Mouse (Mus musculus) ovary, adult 18-20 months (tissue): ENCODE results near the gene Abhd2.

Source experiments
- DNase-seq: peaks from one replicate; pipeline ENCODE4 v3.0.0; 2022; ENCODE audit warnings: low spot score, mixed read lengths

The Abhd2 gene

DNA sequence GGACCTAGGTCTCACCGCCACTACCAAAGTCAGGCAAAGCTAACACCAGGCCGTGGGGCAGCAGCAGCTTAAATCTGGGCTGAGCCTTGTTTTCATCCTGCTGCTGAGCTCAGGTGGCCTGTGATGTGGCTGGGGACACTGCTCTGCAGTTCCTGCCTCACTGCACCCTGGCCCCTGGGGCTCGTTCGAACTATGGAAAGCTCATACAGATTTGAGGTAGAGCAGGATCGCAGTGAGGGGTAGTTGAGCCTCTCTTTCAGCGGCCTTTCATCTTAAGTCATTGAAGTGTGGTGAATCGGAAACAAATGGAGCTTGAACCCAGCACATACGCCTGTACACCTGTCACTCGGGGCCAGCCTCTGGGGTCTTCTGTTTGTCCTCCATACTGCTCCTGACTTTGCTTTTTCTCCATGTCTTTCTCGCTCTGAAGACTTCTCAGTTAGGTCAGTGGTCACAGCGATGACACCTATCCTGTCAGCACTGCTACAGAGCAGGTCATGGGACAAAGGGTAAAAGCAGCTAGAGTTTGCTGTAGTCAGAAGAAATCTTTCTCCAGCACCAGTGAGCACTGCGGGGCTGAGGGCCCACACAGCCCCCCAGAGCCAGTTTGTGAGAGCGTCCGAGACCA, 20.7 kb downstream of the Abhd2 start:
- DNase-seq = no peak

DNA sequence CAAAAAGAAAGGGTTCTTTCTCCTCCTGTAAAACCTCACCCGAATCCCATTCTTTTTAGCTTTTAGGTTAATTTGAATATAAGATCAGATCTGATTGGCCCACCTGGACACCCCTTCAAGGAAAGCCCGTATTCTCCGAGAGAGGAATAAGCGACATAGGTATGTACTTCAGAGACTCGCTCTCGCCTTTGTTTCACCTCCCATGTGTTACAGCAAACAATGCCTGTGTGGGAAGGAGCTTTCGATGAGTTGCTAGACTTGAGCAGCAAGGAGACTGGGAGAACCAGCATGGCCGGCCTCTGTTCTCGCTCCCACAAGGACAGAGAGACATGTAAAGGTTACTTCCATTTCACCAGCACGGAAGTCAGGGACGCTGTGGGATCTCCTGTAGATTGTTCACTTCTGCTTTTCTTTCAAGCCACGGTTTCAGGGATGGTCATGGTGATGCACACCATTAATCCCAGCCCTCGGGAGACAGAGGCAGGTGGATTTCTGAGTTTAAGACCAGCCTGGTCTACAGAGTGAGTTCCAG, 21.5 kb downstream of the Abhd2 start:
- no peak for DNase-seq

DNA sequence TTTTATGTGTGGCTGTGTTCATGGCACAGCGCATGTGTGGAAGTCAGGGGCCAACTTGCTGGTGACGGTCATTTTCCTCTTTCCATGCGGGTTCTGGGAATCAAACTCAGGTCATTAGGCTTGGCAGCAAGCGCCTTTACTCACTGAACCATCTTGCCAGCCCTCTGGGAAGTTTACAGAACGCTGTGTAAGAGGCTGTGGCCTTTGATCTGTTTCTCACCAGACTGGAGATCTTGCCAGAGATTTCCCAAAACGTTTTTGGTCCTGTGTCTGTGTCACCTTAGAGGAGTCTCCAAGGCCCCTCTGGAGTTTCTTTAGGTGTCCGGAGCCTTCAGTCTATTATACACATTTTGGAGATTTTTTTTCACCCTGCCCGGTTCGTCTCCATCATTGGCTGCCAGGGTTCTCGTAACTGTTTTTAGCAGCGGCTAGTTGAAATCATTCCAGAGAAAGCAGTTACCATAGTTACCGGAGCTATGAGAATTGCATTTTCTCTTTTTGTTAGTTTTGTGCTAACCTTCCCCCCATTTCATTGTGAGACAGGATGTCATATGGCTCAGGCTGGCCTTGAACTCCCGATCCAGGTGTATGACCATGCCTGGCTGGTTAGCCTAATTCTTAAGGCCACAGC, 22.3 kb downstream of the Abhd2 start:
- DNase-seq = no peak

DNA sequence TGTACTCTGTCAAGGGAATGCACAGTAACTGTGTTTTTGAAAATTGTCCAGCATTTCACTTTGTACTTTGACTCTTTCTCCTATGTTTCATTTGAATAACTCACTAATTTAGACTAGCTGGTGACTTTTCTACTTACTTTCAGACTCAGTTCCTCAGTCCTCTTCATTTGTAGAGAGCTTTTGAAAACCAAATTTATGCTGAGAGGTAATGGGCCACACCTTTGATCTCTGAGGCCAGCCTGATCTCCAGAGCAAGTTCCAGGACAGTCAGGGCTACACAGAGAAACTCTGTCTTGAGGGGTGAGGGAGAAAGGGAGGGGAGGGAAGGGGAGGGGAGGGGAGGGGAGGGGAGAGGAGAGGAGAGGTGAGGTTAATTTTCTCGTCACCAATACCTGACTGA, 25.7 kb downstream of the Abhd2 start:
- DNase-seq = no peak

DNA sequence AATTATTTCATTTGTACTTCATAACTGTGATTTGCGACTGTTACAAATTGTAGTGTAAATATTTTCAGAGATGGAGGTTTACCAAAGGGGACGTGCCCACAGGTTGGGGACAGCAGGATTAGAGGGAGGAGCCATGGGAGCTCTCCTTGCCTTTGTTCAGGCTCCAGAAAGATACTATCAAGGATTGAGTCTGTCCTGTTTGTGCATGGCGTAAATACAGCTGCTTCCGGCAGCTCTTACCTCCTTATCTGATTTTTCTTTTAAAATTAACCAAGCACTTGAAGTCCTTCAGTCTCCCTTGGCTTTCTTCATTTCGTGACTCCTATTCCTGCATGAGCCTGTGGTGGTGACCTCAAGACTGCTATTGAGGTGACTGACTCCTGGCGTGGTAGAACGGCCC, 26.5 kb downstream of the Abhd2 start:
- DNase-seq = no peak

DNA sequence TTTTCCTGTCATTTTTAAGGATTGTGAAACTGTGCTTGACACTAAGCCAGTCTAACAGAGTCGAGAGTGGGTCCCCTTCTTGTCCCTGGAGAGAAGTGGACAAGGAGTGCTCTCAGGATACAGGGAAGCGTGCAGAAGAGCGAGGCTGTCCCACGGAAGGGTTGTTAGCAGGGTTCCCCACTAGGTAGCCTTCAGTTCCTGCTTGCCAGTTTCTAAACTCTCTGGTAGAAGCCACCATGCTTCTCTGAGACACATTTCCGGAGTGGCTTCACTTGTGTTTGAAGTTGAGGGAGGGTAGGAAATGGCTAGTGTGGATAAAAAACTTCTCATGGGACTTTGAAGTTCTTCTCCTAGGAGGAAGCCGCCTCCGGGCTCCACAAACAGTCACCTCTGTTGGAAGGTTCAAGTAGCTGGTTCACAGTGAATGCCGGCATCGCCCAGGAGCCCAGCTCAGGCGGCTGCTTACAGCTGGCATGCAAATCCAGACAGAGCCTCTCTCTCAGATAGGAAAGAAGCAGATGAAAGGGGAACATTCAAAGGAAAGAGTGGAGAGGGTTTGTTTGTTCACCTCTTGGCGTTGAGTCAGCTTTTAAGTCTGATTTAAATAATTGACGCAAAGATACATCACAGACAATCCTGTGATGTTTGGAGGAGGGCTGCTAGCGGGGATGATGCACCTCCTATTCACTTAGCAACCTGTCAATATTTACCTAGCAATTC, 27.6 kb downstream of the Abhd2 start:
- no peak for DNase-seq

DNA sequence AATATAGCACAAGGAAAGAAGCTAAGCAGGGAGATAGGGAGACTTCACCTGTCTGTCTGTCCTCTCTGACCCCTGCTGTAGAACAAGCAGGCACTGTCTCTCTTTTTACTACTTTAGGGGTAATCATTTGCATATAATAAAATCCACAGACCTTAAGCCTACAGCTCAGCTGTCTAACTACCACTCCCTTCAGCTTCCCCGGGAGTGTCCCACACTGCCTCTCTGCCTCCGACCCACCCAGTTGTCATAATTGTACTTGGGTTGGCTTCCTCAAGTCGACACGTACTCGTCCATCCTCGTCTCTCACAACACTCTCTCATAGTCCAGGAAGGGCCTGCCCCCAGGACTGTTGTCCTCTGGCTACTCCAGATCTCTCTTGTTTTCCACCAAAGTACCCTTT, 29.1 kb downstream of the Abhd2 start:
- no peak for DNase-seq

DNA sequence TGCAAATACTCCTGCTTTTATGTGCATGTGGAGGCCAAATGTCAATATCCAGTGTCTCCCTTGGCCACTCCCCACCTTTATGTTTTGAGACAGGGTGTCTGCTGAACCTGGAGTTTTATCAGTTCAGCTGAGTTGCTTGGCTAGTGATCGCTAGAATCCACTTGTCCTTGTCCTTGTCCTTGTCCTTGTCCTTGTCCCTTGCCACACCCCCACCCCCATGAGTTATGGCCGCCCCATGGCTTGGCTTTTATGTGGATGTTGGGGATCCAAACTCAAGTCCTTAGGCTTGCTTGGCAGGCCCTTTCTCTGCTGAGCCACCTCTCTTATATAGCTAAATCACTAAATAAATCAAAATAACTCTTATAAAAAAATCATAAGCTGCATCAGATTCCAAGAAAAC, 29.6 kb downstream of the Abhd2 start:
- no peak for DNase-seq

DNA sequence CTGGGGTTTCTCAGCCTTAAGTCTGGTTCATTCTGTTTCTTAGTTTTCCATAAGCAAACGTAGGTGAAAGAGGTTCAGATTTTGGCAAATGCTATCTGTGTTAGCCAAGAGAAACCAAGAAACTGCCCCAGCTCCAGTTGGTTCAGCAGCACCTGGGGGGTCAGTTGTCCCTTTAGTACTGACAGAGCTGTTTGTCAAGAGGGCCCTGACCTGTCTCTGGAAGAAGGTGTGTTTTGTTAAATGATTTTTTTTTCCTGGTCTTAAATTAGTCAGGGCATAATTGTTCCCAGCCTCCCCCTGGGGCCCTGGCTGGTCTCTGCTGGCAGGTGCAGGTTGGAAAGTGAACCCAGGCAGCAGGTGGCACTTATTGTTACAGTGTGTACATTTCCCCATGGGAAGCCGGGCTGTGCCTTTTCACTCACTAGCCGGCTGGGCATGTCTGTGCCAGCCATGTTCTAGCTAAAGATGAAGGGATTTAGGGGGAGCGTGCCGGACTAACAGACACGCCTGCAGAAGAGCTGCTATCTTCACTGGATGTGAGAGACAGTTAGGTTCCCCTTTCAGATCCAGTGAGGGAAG, 30.3 kb downstream of the Abhd2 start:
- no peak for DNase-seq

DNA sequence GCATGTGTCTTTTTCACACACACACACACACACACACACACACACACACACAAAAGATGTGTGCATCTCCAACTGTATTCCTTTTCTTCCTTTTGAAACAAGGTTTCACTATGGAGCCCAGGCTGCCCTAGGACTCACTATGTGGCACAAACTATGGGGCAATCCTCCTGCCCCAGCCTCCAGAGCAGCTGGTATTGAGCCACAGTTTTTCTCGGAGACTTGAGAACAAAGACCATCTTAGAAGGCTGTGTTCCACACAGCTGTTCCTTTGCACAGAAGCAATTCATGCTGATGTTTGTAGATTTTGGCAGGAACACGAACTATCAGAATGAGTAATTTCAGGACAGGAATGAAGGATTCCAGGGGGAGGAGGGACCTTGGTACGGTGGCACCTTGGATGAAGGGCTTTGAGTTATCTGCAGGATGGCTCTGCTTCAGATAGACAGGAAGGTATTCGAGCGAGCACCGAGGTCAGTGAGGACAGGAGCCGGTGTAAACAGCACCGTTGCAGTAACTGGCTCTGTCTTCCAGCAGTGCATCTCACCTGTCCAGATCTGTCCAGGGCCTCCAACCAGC, 35.5 kb downstream of the Abhd2 start:
- no peak for DNase-seq

DNA sequence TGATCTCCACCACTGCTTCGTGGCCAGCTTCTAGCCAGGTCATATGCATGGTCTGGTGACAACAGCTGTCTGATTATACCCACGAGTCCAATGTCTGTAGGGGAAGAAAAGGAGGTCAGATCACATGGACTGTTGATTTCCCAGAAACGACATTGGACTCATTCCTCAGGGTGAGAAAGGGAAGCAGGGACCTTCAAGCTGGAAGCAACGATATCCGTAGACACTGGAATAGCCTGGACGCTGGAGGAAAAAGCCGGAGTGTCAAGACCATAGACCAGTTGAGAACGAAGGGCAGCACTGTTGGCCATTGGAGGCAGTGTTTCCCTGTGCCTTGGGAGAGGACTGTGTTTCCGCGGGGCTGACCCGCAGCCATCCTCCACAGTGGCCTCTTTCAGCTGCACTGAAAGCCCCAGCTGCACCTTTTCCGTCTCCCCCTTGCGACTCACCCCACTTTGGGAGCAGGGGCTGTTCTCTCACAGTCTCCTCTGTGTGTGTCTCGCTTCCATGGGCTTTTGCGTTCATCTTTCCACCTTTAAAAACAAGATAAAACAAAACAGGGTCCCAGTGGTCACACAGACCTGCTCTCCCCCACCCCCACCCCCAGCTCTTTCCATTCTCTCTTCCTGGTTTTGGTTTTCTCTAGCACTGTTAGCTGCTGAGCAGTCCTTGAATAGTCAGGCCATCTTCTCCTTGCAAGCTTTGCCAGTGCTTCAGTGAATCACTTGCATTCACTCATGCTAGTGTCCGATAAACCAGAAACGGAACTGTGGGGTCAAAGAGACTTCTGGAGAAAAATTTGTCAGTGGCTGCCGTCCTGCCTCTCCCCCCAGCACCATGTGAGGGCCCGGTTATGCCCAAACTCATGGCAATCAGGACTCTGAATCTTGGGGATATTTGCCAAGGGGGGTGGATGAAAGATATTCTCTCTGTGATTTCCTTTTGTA, 36.5 kb downstream of the Abhd2 start:
- DNase-seq = no peak

DNA sequence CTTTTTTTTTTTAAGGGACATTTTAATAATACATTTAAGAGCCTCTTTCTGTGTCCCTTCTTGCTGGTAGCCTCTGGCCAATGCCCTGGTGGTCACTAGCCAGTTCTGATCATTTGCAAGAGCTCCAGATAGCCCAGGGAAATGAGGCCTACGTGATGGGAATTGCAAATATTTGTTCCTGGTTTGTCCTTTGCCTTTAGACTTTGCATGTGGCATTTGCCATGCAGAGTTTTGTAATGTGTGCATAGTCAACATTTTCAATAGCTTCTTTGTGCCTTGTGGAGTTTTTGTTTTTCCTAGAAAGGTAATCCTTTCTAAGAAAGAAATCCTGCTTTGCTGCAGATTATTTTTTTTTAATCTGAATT, 37.2 kb downstream of the Abhd2 start:
- DNase-seq = no peak

DNA sequence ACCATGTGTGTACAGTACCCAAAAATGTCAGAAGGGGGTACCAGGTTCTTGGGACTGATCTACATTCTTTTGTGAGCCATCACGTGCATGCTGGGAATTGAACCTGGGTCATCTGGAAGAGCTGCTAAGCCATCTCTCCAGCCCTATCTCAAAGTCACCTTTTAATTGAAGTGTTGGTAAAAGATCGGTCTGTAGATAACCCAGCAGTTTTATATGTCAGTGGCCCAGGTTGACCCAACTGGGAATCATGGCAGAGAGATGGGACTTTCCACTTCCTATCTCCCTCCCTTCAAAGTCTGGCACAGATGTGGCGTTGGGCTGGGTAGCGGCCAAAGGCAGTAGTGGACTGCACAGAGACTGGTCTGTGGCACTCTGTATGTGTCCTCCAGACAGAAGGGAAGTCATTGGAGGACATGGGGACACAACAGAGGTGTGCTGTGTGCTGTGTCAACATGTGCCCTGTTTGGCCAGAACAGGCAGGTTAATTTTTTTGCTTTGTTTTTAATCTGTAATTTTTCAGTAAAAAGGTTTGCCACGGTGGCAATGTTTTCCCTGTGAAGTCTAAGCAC, 38.5 kb downstream of the Abhd2 start:
- no peak for DNase-seq

DNA sequence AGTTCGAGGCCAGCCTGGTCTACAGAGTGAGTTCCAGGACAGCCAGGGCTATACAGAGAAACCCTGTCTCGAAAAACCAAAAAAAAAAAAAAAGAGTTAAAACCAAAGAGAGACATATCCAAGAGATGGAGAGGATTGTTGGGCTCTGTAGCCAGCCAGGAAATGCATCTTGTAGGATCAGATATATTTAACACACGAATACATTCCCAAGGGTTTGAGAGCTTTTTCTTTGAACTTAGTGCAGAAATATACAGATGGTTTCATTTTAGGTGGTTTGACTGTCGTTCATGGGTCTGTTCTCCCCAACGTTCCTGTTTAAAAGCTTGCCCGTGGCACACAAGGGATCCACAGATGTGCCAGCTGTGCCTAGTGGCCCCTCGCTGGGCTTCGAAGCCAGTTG, 39.2 kb downstream of the Abhd2 start:
- no peak for DNase-seq

DNA sequence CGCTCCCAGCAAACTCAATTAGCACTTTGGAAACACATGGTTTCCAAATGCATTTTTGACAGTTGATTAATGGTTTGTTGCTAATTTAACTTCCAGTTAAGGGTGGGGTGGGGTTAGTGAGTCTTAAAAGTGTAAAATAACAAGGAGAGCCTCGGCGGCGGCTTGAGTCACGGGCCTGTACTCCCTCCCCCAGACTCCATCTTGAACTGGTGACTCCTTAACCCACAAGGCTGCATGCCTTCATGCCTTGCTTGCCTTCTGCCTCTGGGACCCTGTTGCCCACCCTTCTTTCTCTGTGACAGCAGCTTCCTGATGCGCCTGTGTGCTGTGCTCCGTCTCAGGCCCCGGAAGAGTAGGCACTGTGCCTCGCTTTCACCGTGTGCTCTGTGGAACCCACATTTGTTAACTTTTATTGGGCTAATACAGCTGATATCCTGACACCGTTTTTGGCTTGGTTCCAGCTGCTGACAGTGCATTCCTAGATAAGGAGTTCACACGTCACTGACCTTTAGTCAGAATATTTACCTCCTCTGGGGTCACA, 40.6 kb downstream of the Abhd2 start:
- DNase-seq = no peak

DNA sequence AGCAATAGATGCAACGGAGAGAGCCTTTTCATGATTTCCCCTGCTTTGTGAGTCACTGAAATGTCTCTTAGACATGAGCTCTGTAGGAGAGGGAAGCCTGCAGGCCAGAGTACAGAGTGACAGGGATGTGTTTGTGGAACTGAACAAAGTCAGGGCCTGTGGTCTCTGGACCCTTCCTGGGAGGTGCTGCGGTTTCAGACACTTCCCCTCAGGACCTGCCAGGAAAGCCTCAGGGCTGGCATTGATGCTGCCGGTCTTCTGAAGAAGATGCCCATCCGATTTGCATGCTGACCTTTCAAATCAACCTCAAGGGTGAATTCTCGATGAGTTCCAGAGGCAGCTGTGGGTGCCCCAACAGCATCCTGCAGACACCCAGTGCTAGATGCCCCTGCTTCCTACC, 41.5 kb downstream of the Abhd2 start:
- no peak for DNase-seq

DNA sequence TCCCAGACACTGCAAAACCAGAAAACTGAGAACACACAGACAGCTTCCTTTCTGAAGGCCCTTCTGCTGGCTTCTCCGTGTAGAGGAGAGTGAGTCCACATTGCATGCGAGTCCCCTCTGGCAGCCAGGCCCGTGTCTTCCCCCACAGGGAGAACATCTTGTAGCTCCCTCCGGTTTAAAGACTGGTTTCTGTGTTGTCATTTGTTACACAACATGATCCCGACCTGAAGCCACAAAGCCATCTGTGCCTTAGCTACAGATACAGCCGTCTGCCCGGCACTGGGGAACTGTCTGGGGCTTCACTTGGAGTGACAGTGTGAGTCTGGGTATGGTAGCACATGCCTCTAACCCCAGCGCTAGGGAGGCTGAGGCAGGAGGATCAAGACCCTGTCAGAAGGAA, 42.1 kb downstream of the Abhd2 start:
- no peak for DNase-seq

DNA sequence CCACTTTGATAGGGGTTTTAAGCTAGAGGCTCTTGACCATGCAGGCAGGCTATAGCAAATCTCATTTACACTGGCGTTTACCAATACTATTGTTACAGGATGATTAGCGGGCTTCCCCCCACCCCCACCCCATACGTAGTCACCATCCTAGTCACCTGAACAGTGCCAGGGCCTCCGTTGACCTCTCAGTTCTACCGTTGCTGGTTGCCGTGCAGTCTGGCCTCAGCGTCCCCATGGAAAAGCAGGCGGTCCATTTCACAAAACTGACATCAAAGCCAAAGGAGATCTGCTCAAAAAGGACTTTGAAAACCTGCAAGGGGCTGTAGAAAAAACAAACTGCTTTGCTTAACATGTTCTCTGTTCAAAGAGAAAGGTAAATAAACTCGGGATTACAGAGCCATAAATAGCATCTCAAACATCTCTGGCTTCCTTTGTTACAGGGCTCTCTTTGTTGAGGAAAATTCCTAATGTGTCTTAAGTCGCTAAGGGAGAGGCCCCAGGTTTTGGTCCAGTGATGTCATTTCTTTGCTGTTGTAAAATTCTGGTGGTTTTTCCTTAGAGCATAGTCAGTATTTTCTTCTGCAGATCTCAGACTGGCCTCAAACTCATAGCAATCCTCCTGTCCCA, 43.2 kb downstream of the Abhd2 start:
- DNase-seq = no peak

DNA sequence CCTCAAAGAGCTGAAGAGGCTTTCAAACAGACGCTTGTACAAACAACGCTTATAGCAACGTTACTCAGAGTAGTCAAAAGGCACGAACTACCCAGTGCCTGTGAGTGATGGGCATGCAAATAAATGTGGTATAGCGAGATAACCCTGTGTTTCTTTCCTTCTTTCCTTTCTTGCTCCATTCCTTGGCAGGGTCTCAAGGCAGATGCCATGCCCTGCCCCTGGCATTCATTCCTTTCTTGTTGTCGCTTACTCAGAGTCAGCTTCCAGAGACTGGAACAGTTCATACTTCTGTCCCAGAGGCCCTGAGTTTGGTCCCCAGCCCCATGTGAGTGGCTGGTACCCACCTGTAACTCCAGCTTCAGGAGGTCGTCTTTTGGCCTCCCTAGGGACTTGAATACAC, 44.6 kb downstream of the Abhd2 start:
- no peak for DNase-seq

DNA sequence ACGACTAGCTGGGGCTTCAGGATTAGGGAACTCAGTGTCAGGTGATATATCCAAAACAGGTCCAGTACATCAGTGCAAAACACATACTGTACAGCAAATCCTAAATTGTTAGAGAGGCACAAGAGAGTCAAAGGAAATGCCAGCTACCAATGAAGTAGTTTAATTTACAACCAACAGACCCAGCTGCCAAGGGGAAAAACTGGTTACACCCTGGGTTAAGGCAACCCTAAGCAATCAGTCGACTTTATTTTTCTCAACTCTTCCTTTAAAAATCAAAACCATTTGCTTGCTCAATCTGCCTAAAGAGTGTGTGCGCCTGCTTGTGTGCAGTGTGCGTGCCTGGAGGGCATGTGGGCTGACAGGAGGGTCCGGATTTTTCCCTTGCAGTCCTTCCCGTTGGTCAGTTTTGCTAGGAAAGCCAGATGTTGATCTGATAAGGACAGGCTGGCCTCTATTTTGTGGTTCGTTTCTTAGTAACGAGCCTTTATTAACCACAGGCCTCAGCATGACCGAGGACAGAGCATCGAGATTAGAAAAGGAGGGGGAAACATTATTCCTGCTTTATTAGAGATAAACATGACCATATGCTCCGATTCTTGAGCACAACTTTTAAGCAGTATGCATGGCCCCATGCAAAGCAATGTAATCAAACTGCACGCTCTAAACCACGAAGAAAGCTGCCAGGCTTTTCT, 45.3 kb downstream of the Abhd2 start:
- DNase-seq = peak; percentile 44
